Mouse (Mus musculus) left cerebral cortex, adult 11 months (tissue): Measurements from ENCODE around the gene 3110082J24Rik.

Experiments used
- DNase-seq: peaks from one replicate; pipeline ENCODE4 v3.0.0; 2022; ENCODE audit warnings: low spot score

3110082J24Rik gene

GRCm38 (mm10) chr5:30115718-30116117, 9.8 kb upstream of the 3110082J24Rik start:
- no peak for DNase-seq

DNA sequence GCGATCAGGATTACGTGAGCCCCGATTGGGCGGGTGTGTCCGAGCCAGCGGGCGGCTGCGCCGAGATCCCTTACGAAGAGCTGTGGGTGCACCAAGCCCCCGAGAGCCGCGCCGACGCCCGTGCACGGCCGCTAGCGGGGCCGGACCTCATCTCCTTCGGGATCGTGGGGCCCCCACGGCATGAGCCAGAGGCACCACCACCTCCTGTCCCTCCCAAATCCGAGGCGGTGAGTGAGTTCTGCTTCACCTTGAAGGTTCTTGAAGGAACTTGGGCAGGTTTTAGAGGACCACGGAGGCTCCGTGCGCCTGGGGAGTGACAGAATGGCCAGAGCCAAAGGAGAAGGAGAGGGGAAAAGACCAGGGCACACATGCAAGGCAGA, 8.9 kb upstream of the 3110082J24Rik start:
- DNase-seq = no peak

- DNase-seq = no peak
Measured at GRCm38 (mm10) chr5:30113881-30114760, 8.2 kb upstream of the 3110082J24Rik start.

GRCm38 (mm10) chr5:30112533-30113068, 6.7 kb upstream of the 3110082J24Rik start:
- DNase-seq = no peak

- DNase-seq = no peak
Measured at GRCm38 (mm10) chr5:30111771-30112170, 5.9 kb upstream of the 3110082J24Rik start.

- DNase-seq = no peak
Measured at GRCm38 (mm10) chr5:30111126-30111525, 5.2 kb upstream of the 3110082J24Rik start.

DNA sequence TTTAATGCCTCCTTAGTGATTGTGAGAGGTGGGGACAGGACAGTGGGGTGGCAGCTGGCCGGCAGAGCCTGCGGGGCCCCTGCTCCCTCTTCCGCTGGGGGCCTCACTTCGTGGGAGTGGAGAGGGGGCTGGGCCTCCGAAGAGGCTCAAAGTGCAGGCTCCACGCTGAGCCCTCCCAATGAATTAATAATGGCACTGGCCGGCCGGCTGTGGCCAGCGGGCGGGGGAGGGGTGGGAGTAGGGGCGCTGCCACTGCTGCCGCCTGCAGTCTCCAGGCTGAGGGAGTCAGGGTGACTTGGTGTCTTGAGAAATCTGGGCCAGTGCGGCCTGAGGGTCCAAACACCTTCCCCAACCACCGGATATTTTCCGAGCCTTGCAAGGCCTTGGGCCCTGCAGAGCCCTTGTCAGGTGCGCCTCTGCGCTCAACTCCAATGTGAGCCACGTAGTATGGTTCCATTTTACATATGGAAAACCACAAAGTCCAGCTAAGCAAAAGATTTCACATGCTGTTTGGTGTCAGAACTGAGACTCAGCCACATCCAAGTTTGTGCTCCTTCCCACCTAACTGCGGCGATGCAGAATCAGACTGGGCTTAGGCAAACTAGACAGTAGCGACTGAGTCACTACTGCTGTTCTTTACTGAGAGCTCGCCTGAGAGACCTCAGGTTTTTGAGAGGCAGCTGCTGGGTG, 4.6 kb upstream of the 3110082J24Rik start:
- DNase-seq = no peak

GRCm38 (mm10) chr5:30109899-30110298, 4.0 kb upstream of the 3110082J24Rik start:
- no peak for DNase-seq

- no peak for DNase-seq
Measured at GRCm38 (mm10) chr5:30108233-30108632, 2.3 kb upstream of the 3110082J24Rik start.

DNA sequence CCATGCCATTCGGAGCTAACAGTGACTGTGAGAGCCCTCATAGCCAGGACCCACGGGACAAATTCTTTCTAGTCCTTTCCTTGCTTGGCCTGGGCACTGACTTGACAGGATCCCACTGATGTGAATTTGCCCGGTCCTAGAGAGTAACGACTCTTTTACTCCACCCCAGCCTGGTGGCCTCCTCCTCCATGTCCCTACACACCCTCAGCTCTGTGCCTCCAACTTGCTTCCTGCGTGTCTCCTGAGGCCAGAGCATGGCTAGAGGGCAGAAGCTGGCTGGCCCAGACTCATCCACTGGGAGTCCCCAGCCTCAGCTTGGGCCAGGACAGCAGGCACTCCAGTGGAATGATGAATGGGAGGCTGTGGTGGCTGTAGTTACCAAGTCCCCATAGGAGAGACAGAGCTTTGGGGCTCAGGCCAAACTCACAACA, 1.7 kb upstream of the 3110082J24Rik start:
- DNase-seq = no peak

DNA sequence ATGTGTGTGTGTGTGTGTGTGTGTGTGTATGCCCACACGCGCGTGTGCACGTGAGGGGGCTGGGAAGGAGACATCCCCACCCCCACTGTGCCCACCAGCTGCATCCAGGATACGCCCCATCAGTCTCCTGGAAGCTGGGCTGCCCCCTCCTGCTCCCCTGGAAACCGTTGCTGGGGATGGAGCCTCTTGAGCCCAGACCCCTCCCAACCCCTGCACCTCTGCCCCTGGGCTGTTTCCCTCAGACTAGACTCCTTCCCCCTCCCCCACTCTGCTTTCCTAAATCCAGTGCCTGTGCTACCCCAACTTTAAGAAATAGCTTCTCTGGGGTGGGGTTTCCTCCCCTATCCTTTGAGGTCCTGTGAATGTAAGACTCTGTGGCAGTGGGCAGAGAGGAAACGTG, 1.3 kb upstream of the 3110082J24Rik start:
- no peak for DNase-seq

DNA sequence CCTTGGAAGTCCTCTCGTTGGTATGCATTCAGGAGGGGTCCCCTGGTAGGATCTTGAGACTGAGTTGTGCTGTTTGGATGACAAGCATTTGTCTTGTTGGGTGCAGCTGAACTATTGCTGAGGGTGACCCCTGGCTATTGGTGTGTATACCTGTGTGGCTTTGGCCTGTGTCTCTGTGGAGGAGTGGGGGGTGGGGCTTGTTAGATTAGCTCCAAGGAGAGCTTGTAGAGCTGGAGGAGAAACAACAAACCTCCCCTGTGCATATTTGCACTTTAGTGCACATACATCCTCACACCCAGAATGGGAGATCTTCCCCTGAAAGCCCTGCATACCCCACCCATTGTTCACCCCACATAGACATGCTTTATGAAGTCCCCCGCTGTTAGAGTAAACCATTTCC, 870 bp upstream of the 3110082J24Rik start:
- no peak for DNase-seq

- DNase-seq = no peak
Measured at GRCm38 (mm10) chr5:30104841-30105667, 832 bp downstream of the 3110082J24Rik start, which contains the start of gene Garem2. Gene Garem2 (plus strand): TSS chr5:30105161.

DNA sequence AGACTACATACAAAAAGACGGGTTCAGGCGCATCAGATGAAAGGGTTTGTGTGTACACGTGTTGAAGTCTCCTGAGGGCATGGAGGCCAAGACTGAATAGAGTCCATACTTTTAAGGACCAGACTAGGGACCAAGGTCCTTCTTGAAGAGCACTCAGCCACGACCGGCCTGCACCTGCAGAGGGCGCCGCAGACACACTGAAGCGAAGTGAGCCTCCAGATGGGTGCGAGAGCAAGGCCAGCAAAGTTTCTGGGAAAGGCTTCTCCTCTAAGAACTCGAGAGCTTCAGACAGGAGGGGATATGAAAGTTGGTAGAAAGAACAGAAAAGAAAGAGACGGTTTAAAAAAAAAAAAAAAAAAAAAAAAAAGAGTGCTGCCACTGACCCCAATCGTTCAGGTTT, 1.5 kb downstream of the 3110082J24Rik start:
- no peak for DNase-seq

DNA sequence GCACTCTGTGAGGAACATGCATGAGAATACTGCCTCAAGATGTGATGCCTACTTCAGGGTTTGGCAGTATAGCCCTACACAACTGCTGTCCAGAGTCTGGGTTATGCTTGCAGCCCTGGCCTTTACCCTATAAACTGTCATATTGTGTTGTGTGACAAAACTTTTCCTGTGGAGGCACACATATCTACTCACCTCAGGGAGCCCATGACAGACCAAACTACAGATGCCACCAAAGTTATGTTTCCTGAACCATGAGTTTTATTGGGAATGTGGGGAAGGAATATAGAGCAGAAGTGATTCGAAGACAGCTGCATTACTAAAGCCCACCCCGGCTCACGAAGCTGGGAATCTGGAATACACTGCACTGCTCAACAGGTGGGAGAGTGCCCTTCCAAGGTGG, 2.5 kb downstream of the 3110082J24Rik start:
- no peak for DNase-seq

- no peak for DNase-seq
Measured at GRCm38 (mm10) chr5:30098260-30098659, 7.6 kb downstream of the 3110082J24Rik start.

DNA sequence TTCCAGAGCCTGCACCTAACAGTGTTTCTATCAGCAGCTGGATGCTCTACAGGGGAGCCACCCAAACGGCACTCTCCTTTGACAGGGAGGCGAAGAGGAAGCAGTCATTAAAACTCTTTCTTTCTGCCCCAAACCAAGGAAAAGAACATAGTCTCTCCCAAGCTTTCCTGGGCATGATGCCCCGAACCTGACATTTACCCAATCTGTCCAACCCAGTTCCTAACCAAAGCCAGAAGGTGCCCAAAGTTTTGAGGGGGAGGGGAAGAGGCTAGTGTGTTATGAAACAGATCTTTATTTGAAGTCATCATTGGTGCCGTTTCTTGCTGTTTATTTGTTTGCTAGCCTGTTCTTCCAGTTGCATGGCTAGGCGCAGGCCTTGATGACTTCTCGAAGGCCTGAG, 10.2 kb downstream of the 3110082J24Rik start:
- no peak for DNase-seq

DNA sequence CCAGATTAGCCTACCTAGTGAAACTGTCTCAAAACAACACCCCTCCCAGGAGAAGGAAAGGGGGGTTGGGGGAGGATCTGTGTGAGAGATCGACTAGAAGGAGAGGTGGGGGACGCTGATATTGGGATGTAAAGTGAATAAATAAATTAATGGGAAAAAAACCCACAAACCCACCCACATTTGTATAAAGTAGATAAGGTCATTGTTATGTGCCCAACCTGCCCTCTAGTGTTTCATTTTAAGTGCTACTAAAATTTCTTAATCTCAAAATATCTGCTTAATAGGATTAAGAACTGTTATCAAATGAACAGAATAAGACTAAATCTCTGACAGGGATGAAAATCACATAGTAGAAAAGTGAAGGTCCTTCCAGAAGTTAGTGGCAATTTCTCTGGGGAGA, 11.5 kb downstream of the 3110082J24Rik start:
- DNase-seq = no peak

DNA sequence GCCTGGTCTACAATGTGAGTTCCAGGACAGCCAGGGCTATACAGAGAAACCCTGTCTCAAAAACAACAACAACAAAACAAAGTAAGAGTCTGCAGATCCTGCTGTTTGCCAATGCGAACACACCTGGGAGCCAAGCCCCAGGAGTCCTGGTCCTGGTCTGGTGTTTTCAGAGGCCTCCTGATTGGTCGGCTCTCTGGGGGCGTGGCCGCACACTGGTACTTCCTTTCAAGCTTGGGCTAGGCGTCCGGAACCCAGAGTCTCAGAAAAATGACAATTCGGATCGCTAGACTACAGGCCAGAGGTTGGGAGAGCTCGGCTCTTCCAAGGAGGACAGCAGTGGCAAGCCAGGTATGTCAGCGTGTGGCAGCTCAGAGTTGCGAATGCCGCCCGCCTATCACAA, 13.2 kb downstream of the 3110082J24Rik start:
- DNase-seq = no peak

DNA sequence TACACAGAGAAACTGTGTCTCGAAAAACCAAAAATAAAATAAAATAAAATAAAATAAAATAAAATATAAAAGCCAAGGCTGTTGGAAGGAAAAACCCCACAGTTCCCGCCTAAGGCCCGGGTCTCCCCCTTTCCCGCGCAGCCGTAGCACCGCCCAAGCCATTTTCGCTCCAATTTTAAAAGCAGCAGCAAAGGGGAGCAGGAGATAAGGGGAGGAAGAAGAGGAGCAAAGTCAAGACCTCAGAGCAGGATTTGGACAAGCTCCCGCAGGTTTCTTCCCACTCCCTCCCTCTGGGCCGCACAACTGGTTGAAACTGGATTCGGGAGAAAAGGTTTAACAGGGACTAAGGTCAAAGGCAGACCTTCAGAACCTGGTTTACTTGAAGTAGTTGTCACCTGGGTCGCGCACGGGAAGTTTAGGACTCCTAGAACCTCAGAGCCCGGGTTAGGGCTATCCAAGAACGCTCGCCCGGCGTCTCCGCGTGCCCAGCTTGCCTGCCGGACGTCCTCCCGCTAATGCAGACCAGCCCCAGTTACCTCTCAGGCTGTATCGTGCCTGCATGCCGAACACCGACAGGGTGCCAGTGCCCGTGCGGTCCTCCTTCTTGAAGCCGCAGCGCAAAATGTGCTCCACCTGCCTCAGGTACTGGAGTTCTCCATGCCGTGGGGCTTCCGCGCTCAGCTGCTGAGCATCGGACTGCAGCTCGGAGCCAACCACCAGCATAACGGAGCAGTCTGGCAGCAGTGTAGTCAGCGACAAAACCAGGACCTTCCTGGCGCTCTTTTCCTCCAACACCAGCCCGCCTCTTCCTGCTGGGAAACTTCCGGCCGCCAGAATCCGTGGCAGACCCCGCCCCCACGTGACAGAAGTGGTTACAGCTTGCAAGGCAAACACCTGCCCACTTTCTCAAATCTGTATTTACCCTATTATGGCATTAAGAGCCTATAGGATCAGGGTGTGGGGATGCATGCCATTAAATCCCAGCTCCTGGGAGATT, 32.8 kb downstream of the 3110082J24Rik start, which contains the start of gene Tyms:
Tyms (minus strand) TSS at position 793 of the 997 bp plus-strand sequence.
- peak; percentile 32 for DNase-seq

- no peak for DNase-seq
Measured at GRCm38 (mm10) chr5:30072377-30072776, 33.5 kb downstream of the 3110082J24Rik start.
